13 mouse cellular contexts compared by ENCODE assay signal in the genomic region with DNA sequence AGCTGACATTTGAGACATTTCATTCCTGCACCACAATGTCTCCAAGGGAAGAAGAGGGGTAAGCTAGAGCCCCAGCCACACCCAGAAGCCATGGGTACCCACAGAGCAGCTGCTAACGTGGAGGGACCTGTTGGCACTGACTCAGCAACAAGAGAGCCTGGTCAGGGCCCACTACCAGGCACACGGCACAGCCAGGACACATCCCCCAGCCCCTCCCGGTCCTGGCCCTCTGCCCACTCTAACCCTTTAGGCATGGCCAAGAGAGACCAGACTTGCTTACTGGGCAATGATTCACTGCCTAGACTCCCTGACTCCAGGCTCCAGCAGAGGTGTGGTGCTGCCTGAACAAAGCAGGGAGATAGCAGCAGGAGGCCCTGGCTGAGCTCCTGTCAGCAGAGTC. TPM values are rescaled to one million over a fixed set of nuclear protein-coding genes. Genes with fewer than 3 reads are reported as not detected.
DNase-seq lines count a peak whose midpoint lies in the region; ATAC-seq and TF ChIP-seq lines count a peak whose summit lies in the region.
"Had no signal": no experiment of that assay in that cellular context is flagged by ENCODE, and none has a peak within 500 bp of the region (broad histone marks: within the 10 kb centered on the region; RNA-seq: fewer than 3 reads in every experiment).

No protein-coding gene starts in this region.

- ATAC-seq in embryonic facial prominence, embryonic 14.5 days (ENCODE audit: low read depth) = 0 out of 2 replicates have a peak, but pooled peaks have one; percentile 12
- no peak for ATAC-seq in neural tube, embryonic 14.5 days (ENCODE audit: low read depth)
- ATAC-seq in stomach, embryonic 15.5 days (ENCODE audit: insufficient read depth, low FRiP score, low read depth) = peak; percentile 50; the same call in 1 of the 2 replicates
- ATAC-seq in erythroblast, adult 5-6 weeks (replicated peaks; ENCODE audit: low FRiP score, poor library complexity, severe bottlenecking) = no peak
- ATAC-seq: midbrain, embryonic 13.5 days had no signal

- H3K4me2 ChIP-seq in embryonic facial prominence, embryonic 14.5 days (ENCODE audit: low read depth, low read length) = no peak overlapping the region
- H3K4me2 ChIP-seq in neural tube, embryonic 14.5 days (ENCODE audit: low read depth, low read length) = no peak overlapping the region
- no peak overlapping the region for H3K4me2 ChIP-seq in stomach, embryonic 15.5 days
- H3K4me2 ChIP-seq: midbrain, embryonic 13.5 days had no signal

- no peak overlapping the region for H3K4me3 ChIP-seq in embryonic facial prominence, embryonic 14.5 days (ENCODE audit: low read depth, low read length)
- no peak overlapping the region for H3K4me3 ChIP-seq in embryonic facial prominence, embryonic 10.5 days
- H3K4me3 ChIP-seq in neural tube, embryonic 14.5 days (ENCODE audit: low read depth, low read length) = no peak overlapping the region
- no peak overlapping the region for H3K4me3 ChIP-seq in stomach, embryonic 15.5 days (replicated peaks)
- H3K4me3 ChIP-seq: midbrain, embryonic 13.5 days had no signal

- no peaks in the 10 kb centered on the region for H3K4me1 ChIP-seq in embryonic facial prominence, embryonic 14.5 days (ENCODE audit: control insufficient read depth, insufficient read depth, low read length)
- 0 out of 2 replicates have a peak, but pooled peaks cover 8% of the 10 kb centered on the region for H3K4me1 ChIP-seq in embryonic facial prominence, embryonic 10.5 days
- no peaks in the 10 kb centered on the region for H3K4me1 ChIP-seq in neural tube, embryonic 14.5 days (ENCODE audit: control insufficient read depth, insufficient read depth, low read length)
- H3K4me1 ChIP-seq in stomach, embryonic 15.5 days = 0 out of 2 replicates have a peak, but pooled peaks cover 3% of the 10 kb centered on the region

- no peak for TF ChIP-seq CTCF in brain, embryonic 14.5 days (IDR thresholded peaks at IDR 0.05; ENCODE audit: borderline replicate concordance, extremely low read depth, insufficient read depth, insufficient read length)

- H3K27ac ChIP-seq in embryonic facial prominence, embryonic 14.5 days (replicated peaks; ENCODE audit: low read depth, low read length) = no peak overlapping the region
- no peak overlapping the region for H3K27ac ChIP-seq in embryonic facial prominence, embryonic 10.5 days (replicated peaks)
- no peak overlapping the region for H3K27ac ChIP-seq in neural tube, embryonic 14.5 days (ENCODE audit: low read depth, low read length)
- no peak overlapping the region for H3K27ac ChIP-seq in stomach, embryonic 15.5 days
- H3K27ac ChIP-seq: midbrain, embryonic 13.5 days had no signal

- no peak overlapping the region for H3K9ac ChIP-seq in embryonic facial prominence, embryonic 14.5 days (ENCODE audit: low read depth, low read length)
- 0 out of 2 replicates have a peak overlapping the region, but pooled peaks have one; percentile 16 for H3K9ac ChIP-seq in neural tube, embryonic 14.5 days (replicated peaks; ENCODE audit: low read depth, low read length)
- H3K9ac ChIP-seq in stomach, embryonic 15.5 days = no peak overlapping the region
- H3K9ac ChIP-seq: midbrain, embryonic 13.5 days had no signal

- WGBS in embryonic facial prominence, embryonic 14.5 days = 69% methylated on average over 3 of the region's 3 CpGs
- WGBS in embryonic facial prominence, embryonic 10.5 days = 69% methylated on average over 3 of the region's 3 CpGs
- 47% methylated on average over 3 of the region's 3 CpGs for WGBS in neural tube, embryonic 14.5 days
- 40% methylated on average over 3 of the region's 3 CpGs for WGBS in stomach, embryonic 15.5 days

- no peaks in the 10 kb centered on the region for H3K36me3 ChIP-seq in embryonic facial prominence, embryonic 14.5 days (ENCODE audit: control insufficient read depth, insufficient read depth, low read length)
- no peaks in the 10 kb centered on the region for H3K36me3 ChIP-seq in embryonic facial prominence, embryonic 10.5 days (replicated peaks)
- H3K36me3 ChIP-seq in neural tube, embryonic 14.5 days (ENCODE audit: control insufficient read depth, insufficient read depth, low read length) = peaks cover 1% of the 10 kb centered on the region; the same call in 1 of the 2 replicates
- H3K36me3 ChIP-seq in stomach, embryonic 15.5 days = no peaks in the 10 kb centered on the region
- H3K36me3 ChIP-seq: midbrain, embryonic 13.5 days had no signal

- no peak for TF ChIP-seq POLR2A in brain, embryonic 14.5 days (IDR thresholded peaks at IDR 0.05; ENCODE audit: borderline replicate concordance, extremely low read depth, insufficient read depth, insufficient read length, poor library complexity, severe bottlenecking)

- H3K9me3 ChIP-seq in embryonic facial prominence, embryonic 14.5 days (ENCODE audit: control insufficient read depth, low read length) = no peaks in the 10 kb centered on the region
- no peaks in the 10 kb centered on the region for H3K9me3 ChIP-seq in embryonic facial prominence, embryonic 10.5 days
- no peaks in the 10 kb centered on the region for H3K9me3 ChIP-seq in neural tube, embryonic 14.5 days (ENCODE audit: control insufficient read depth, low read length)
- no peaks in the 10 kb centered on the region for H3K9me3 ChIP-seq in stomach, embryonic 15.5 days
- H3K9me3 ChIP-seq: midbrain, embryonic 13.5 days had no signal

- DNase-seq in embryonic facial prominence, embryonic 14.5 days (ENCODE audit: low spot score) = no peak
- DNase-seq in embryonic facial prominence, embryonic 10.5 days (ENCODE audit: low spot score) = no peak
- no peak for DNase-seq in neural tube, embryonic 10.5 days (ENCODE audit: extremely low spot score, low spot score)
- peak; percentile 18 for DNase-seq in brain, embryonic 14.5 days (ENCODE audit: low read depth)
- no peak for DNase-seq in gastrocnemius, postnatal 25 days
- DNase-seq: heart, postnatal 4 days; liver; lung, postnatal 14 days had no signal

- H3K27me3 ChIP-seq in embryonic facial prominence, embryonic 14.5 days (replicated peaks; ENCODE audit: control insufficient read depth, insufficient read depth, low read length) = no peaks in the 10 kb centered on the region
- no peaks in the 10 kb centered on the region for H3K27me3 ChIP-seq in embryonic facial prominence, embryonic 10.5 days (replicated peaks; ENCODE audit: low read depth, poor library complexity, severe bottlenecking)
- no peaks in the 10 kb centered on the region for H3K27me3 ChIP-seq in neural tube, embryonic 14.5 days (ENCODE audit: control insufficient read depth, insufficient read depth, low read length)
- no peaks in the 10 kb centered on the region for H3K27me3 ChIP-seq in stomach, embryonic 15.5 days (replicated peaks)
- H3K27me3 ChIP-seq: CH12.LX; midbrain, embryonic 13.5 days had no signal

RNA-seq across cellular contexts. Expression of gene Map3k9, which starts 32.1 kb away (rescaled TPM):
- polyA plus RNA-seq in embryonic facial prominence, embryonic 14.5 days (2014; fragmentation: Nextera tagmentation; extraction: Ambion mirVana) = 1.1 and 1.5 TPM in 2 replicates
- polyA plus RNA-seq in embryonic facial prominence, embryonic 10.5 days (2016; fragmentation: Nextera tagmentation; extraction: Ambion mirVana) = 0.96 and 1.5 TPM in 2 replicates
- 12.2 and 14.2 TPM in 2 replicates for polyA plus RNA-seq in neural tube, embryonic 14.5 days (2014; fragmentation: Nextera tagmentation; extraction: Ambion mirVana)
- polyA plus RNA-seq in brain, embryonic 14.5 days (2012; rRNA removed) = 10.0 and 24.6 TPM in 2 replicates
- 2.6 and 3.1 TPM in 2 replicates for polyA plus RNA-seq in stomach, embryonic 15.5 days (2015; fragmentation: Nextera tagmentation; extraction: Ambion mirVana)
- total RNA-seq in gastrocnemius, postnatal 25 days (2021) = under 1 TPM; 0.08 to 0.13 TPM
- 0.58 and 4.8 TPM in 2 replicates for total RNA-seq in erythroblast, adult 5-6 weeks (2015; ENCODE audit: low replicate concordance)
- total RNA-seq in erythroblast, adult 5-6 weeks (2017; ENCODE audit: low replicate concordance) = 1.5 and 1.6 TPM in 2 replicates

Comparison
In these comparisons a context has a peak if more than half of its experiments do, and no peak if none do; other contexts are left out.
1. ATAC-seq: peak in embryonic facial prominence, embryonic 14.5 days (single experiment) and stomach, embryonic 15.5 days (single experiment); none in neural tube, embryonic 14.5 days (single experiment) and erythroblast, adult 5-6 weeks (single experiment).